Mouse (Mus musculus) granulocyte monocyte progenitor cell, adult 5-6 weeks (primary cell): ENCODE results near the gene Sfrp5. TPM values are rescaled to one million over a fixed set of nuclear protein-coding genes. Genes with fewer than 3 reads are reported as not detected.

ENCODE experiments used
- ATAC-seq: replicated peaks from 2 replicates; pipeline ENCODE4 v1.8.0; 2016; ENCODE audit warnings: mild to moderate bottlenecking, moderate TSS enrichment, inconsistent platforms; ENCODE audit not compliant: poor library complexity, severe bottlenecking
- total RNA-seq, 2 experiments: library from RNA; stranded (forward) in 1 of 2; stranded (reverse) in 1 of 2; fragments of 200-712, 200-1000 nt in 1 of 2; fragments of >200 nt in 1 of 2; fragmentation: Nextera tagmentation in 1 of 2; gene quantifications; 2 replicates each; pipeline ENCODE4 v1.2.3; 2014 to 2017

The Sfrp5 gene
- total RNA-seq, 2 experiments from 2014 or later, result not detected

- peak; percentile 54 for ATAC-seq
Measured at GRCm38 (mm10) chr19:42151990-42152389, 50.1 kb downstream of the Sfrp5 start.

GRCm38 (mm10) chr19:42148569-42148860 lies 53.5 kb downstream of the Sfrp5 start:
- ATAC-seq, result no peak

Other genes starting within 250 kb of the Sfrp5 start
- 56.9 and 59.4 TPM in 2 replicates for gene Mms19, start 221.1 kb downstream of the Sfrp5 start, total RNA-seq (2014; fragmentation: Nextera tagmentation)
- 36.2 and 37.4 TPM in 2 replicates for gene Mms19, start 221.1 kb downstream of the Sfrp5 start, total RNA-seq (2017)
- 25.4 and 38.5 TPM in 2 replicates for gene Ubtd1, start 220.5 kb downstream of the Sfrp5 start, total RNA-seq (2014; fragmentation: Nextera tagmentation)
- 6.4 and 9.5 TPM in 2 replicates for gene Ubtd1, start 220.5 kb downstream of the Sfrp5 start, total RNA-seq (2017)
- not detected in 2 replicates for gene Ankrd2, start 166.3 kb downstream of the Sfrp5 start, total RNA-seq (2014; fragmentation: Nextera tagmentation)
- not detected in 2 replicates for gene Ankrd2, start 166.3 kb downstream of the Sfrp5 start, total RNA-seq (2017)
- not detected in 2 replicates for gene Hoga1, start 156.6 kb downstream of the Sfrp5 start, total RNA-seq (2014; fragmentation: Nextera tagmentation)
- not detected in 2 replicates for gene Hoga1, start 156.6 kb downstream of the Sfrp5 start, total RNA-seq (2017)
- gene 4933411K16Rik, start 150.0 kb downstream of the Sfrp5 start, total RNA-seq (2014; fragmentation: Nextera tagmentation), result not detected in 2 replicates
- gene 4933411K16Rik, start 150.0 kb downstream of the Sfrp5 start, total RNA-seq (2017), result not detected in 2 replicates
- 1.5 and 2.5 TPM in 2 replicates for gene Morn4, start 115.9 kb downstream of the Sfrp5 start, total RNA-seq (2014; fragmentation: Nextera tagmentation)
- gene Morn4, start 115.9 kb downstream of the Sfrp5 start, total RNA-seq (2017), result 0.09 and 0.72 TPM in 2 replicates
- gene Pi4k2a, start 111.8 kb downstream of the Sfrp5 start, total RNA-seq (2014; fragmentation: Nextera tagmentation), result 19.1 and 21.9 TPM in 2 replicates
- gene Pi4k2a, start 111.8 kb downstream of the Sfrp5 start, total RNA-seq (2017), result 6.7 and 7.1 TPM in 2 replicates
- 9.9 and 12.0 TPM in 2 replicates for gene Avpi1, start 73.2 kb downstream of the Sfrp5 start, total RNA-seq (2014; fragmentation: Nextera tagmentation)
- 4.5 and 10.7 TPM in 2 replicates for gene Avpi1, start 73.2 kb downstream of the Sfrp5 start, total RNA-seq (2017)
- 15.1 and 19.7 TPM in 2 replicates for gene Marveld1, start 54.9 kb downstream of the Sfrp5 start, total RNA-seq (2014; fragmentation: Nextera tagmentation)
- gene Marveld1, start 54.9 kb downstream of the Sfrp5 start, total RNA-seq (2017), result 13.2 and 13.9 TPM in 2 replicates
- 34.6 and 35.5 TPM in 2 replicates for gene Zfyve27, start 38.3 kb downstream of the Sfrp5 start, total RNA-seq (2014; fragmentation: Nextera tagmentation)
- gene Zfyve27, start 38.3 kb downstream of the Sfrp5 start, total RNA-seq (2017), result 21.1 and 26.4 TPM in 2 replicates
- not detected in 2 replicates for gene Golga7b, start 45.3 kb upstream of the Sfrp5 start, total RNA-seq (2014; fragmentation: Nextera tagmentation)
- gene Golga7b, start 45.3 kb upstream of the Sfrp5 start, total RNA-seq (2017), result not detected in 2 replicates
- gene Crtac1, start 229.5 kb upstream of the Sfrp5 start, total RNA-seq (2014; fragmentation: Nextera tagmentation), result 0.17 TPM in 1 of 2 replicates, not detected in the other
- gene Crtac1, start 229.5 kb upstream of the Sfrp5 start, total RNA-seq (2017), result not detected in 2 replicates